Mouse (Mus musculus) cerebellum, adult (tissue): Measurements from ENCODE around the gene Pnkp.
A peak's percentile ranks its signal among the peaks of the same experiment; 100 is the strongest.

Experiments used
- ATAC-seq: cut with Nextera tagmentation; 2 replicates; pipeline ENCODE4 v1.9.2; 2017; ENCODE audit warnings: mild to moderate bottlenecking, moderate library complexity, mixed read lengths; ENCODE audit not compliant: insufficient number of reproducible peaks, low FRiP score, low TSS enrichment

Pnkp gene

DNA sequence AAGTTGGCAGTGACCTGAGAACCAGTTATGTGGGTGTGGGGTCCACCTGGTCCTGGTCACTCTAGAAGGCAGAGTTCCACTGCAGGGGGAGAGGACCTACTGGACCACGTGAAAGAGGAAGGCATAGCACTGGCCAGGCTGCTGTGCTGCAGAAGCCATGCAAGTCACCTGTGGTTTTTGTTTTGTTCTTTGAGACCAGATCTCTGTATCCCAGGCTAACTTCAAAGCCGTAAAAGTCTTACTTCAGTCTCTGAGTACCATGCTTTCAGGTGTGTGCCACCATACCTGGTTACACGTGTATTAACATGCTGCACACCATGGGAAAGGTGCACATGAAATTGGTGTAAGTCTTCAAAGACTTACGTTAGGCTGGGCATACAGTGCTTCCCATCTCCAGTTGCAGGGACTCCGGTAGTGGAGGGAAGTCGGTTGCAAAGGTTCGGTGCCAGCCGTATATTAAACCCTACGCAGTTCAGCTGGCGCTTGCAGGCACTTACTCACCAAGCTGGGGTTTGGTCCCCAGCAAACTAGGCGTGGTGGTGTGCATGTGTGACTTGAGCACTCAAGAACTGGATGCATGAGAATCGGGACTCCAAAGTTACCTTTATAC is 5.2 kb upstream of the Pnkp start:
- ATAC-seq = no peak

DNA sequence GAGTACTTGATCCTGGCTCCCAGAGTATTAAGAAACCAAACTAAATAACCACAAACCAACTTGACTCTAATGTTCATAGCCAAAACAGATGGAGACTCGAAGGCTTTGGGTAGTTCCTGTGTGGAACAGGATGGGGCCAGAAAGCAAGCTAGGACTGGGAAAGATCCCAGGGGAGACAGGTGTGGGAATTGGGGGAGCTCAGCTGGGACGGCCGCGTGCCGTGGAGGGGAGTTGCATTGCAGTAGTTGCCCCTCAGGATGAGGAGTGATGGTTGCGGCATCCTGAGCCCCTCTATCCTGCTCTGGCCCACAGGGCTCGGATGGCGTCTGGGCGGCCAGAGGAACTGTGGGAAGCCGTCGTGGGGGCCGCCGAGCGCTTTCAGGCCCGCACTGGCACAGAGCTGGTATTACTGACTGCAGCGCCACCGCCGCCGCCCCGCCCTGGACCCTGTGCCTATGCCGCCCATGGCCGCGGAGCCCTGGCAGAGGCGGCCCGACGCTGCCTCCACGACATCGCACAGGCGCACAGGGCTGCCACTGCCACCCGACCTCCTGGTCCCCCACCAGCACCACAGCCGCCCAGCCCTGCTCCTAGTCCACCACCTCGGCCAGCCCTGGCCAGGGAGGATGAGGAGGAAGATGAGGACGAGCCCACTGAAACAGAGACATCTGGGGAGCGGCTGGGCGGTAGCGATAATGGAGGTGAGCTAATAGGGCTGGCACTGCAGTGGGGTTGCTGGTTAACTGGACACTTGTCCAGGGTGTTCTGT is 4.5 kb upstream of the Pnkp start:
- ATAC-seq = no peak

DNA sequence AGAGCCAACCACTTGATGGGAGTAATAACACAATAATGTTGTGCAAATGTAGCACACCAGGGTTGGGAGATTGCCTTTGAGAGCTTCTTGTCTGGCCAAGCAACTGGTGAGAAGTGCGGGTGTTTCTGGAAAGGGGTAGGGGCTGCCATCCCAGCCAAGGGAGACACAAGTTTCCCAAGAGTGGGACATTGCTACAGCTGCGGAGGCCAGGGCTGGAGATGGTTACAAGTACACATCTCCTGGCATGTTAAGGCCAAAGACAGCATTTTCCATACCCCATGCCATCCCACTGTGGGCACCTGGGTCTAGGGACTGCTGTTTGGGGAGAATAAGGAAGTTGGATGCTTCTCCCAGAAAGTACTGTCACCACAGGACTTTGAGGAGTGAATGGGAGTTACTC is 3.9 kb upstream of the Pnkp start:
- no peak for ATAC-seq

DNA sequence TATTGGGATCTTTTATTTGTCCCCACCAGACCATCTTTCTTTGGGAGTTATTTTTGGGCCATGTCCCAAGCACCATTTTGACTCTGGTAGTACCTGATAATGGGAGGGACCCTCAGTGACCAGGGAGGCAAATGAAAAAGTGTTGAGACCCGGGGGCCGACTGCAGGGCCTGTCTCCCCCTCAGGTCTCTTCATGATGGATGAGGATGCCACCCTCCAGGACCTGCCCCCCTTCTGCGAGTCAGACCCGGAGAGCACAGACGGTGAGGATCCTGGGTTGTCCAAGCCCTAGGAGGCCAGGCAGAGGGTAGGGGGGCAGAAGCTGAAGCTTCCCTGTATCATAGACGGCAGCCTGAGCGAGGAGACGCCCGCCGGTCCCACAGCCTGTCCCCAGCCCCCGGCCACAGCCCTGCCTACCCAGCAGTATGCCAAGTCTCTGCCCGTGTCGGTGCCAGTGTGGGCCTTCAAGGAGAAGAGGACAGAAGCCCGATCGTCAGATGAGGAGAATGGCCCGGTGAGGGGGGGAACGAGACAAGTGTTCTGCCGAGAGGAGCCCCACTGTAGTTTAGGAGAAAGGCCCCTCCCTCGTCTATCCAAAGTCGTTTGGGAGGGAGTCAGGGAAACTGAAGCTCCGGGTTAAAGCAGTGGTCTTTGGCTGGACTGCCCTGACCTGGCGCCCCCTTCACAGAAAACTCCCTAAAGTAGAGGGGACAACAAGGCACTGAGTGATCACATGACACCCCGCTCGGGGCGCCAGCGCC is 3.2 kb upstream of the Pnkp start:
- no peak for ATAC-seq

DNA sequence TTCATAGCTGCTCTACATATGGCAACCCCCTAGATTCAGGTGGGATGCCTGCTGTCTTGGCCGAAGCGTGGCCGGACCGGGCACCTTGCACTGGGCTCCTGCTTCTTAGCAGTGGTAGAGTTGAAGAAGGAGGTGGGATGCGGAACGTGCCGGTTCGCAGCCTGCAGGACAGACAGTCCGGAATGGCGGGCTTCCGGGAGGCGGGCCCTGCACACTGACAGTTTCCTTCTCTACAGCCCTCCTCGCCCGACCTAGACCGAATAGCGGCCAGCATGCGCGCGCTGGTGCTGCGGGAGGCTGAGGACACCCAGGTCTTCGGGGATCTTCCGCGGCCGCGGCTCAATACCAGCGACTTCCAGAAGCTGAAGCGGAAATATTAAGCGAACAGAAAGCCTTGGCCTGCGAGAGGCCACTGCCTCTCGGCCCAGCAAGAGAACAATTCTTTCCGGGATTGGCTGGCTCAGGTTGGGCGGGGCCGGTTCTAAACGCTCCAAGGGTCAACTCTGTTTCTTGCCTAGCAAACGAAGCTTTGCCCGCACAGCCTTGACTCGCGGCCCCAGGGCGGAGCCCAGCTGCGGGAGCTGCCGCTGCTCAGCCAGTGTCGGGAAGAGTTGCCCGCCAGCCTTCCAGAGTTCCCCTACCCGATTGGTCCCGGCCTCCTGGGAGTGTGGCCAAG is 2.4 kb upstream of the Pnkp start:
- peak; percentile 41; the same call in 1 of the 2 replicates for ATAC-seq

DNA sequence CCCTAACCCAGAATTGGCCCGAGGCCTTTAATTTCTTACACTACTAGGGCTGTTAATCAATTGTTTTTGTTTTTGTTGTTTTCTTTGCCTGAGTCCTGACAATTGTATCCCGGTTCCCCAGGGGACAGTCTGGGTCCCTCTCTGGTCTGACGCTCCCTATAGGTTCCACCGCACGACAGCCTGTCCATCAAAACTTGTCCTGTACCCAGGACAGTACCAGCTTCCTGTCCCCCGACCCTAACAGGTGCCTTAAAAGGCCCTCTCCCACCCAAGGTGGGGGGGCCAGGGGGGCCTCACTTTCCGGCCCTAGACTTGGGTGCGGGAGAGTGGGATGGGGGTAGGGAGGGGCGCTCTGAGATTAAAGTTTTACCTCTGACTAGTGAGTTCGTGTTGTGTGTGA is 1.9 kb upstream of the Pnkp start:
- ATAC-seq = no peak

DNA sequence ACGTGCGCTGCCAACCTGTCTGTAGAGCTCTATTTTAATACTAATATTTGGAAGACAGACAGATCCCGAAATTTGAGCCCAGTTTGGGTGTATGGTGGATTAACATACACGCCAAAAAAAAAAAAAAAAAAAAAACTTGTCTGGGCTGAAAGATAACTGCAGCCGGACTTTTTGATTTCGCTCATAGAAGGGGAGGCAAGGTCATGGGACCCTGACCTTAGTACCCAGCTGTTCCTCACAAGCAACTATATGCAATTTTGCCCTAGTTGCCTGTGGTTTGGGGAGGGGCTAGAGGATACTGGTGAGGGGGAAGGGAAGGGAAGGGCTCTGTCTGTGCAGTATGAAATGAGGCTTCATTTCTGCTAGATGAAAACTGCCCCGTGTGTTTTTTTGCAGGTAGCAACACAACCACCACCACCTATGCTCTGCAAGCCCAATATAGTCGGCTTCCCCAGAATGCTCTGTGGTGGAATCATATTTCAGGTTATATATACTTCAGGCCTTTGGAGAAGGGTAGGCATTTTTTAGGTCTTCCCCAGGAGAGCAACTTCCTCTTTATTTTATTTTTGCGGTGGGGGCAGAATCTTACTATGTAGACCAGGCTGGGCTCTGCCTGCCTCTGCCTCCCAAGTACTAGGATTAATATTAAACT is 548 bp upstream of the Pnkp start:
- no peak for ATAC-seq

DNA sequence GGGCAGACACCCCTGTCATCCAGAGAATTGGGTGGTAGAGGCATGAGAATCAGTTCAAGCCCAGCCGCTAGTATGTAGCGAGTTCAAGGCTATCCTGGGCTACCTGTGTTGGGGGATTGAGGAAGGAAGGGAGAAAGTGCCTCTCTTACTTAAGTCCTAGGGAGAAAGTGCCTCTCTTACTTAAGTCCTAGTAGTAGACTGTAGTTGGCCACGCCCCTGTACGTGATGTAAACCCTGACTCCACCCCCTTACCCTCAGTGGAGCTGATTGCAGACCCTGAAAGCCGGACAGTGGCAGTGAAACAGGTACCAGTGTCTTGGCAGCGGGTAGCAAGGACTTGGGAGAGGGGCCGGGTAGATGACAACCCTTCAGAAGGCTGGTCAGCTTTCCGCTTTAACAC is 966 bp downstream of the Pnkp start:
- no peak for ATAC-seq

DNA sequence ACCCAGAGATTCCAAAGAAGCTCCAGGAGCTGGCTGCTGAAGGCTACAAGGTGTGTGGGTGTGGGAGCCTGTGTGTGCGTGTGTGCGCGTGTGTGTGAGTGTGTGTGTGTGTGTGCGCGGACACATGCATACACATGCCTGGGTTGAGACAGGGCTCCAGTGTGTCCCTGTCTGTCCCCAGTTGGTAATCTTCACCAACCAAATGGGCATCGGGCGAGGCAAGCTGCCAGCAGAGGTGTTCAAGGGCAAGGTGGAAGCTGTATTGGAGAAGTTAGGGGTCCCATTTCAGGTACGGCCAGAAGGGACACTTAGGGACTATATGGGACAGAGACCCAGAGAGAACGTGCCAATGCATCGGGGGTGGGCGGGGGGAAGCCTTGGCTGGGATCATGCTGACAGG is 3.0 kb downstream of the Pnkp start:
- no peak for ATAC-seq

DNA sequence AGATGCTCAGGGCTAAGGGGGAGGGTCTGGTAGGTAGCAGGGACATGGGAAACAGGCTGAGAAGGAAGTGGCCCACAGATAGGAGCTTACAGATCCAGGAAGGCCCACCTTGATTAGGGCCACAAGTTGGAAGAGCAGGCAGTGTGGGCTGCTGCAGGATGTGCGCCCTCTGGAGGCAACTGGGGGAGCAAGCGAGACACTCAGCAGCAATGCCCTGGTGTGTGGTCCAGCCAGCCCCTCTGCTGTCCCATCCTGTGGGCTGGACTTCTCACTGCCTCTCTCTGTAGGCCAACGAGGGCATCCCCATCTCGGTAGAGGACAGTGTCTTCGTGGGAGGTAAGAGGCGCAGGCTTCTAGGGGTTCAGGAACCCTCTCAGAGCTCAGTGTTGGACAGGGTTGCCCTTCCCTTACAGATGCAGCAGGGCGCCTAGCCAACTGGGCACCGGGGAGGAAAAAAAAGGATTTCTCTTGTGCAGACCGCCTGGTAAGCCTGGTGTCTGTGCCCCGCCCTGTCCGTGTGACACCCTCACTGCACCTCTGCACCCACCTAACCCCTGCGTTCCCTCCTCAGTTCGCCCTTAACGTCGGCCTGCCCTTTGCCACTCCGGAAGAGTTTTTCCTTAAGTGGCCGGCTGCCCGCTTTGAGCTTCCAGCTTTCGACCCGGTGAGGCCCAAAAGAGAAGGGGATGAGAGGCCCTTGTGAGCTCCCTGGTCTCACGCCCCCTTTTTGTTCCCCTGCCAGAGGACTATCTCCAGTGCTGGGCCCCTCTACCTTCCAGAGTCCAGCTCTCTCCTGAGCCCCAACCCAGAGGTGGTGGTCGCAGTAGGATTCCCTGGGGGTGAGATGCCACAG is 3.9 kb downstream of the Pnkp start:
- ATAC-seq = no peak

DNA sequence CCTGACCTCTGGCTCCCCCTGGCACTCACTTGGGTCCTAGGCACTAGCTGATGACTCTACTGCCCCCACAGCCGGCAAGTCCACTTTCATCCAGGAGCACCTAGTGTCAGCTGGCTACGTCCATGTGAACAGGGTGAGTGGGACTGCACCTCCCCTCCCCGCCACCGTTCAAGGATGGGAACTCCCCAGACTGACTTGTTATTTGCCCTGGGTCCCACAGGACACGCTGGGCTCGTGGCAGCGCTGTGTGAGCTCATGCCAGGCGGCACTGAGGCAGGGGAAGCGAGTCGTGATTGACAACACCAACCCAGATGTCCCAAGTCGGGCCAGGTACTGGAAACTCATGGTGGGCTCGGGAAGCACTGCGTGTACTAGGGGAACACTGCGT is 4.5 kb downstream of the Pnkp start:
- no peak for ATAC-seq

DNA sequence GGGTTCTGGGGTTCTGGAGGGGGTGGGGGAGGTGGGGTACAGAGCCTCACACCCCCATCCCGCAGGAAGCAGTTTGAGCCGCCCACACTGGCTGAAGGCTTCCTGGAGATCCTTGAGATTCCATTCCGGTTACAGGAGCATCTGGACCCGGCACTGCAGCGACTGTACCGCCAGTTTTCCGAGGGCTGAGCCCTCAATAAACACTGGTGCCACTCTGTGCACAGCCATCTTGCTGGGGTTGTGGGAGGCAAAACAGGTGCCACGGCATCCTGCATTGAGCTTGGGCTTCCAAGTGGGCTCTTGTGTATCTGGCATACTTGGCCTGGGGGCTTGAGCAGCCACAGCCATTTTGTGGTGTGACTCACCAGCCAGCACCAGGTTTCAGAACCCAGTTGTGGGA is 5.5 kb downstream of the Pnkp start:
- ATAC-seq = no peak

DNA sequence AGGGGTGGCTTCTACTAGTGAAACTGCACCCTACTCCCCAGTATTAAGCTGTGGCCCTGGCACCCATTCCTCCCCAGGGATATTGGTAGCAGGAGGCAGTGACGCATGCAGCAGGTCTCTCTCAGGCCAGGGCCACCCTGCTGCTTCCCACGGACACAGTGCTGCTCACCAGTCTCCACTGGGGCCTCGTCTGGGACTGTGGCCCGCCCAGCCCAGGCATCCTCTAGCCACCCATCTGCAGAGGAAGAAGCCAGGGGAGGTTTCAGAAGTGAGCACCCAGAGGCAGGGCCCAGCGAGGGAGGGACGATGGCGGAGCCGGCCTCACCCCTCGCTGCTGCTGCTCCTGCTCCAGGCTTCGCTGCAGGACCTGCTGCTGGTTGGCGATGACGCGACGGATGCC is 6.3 kb downstream of the Pnkp start:
- no peak for ATAC-seq

DNA sequence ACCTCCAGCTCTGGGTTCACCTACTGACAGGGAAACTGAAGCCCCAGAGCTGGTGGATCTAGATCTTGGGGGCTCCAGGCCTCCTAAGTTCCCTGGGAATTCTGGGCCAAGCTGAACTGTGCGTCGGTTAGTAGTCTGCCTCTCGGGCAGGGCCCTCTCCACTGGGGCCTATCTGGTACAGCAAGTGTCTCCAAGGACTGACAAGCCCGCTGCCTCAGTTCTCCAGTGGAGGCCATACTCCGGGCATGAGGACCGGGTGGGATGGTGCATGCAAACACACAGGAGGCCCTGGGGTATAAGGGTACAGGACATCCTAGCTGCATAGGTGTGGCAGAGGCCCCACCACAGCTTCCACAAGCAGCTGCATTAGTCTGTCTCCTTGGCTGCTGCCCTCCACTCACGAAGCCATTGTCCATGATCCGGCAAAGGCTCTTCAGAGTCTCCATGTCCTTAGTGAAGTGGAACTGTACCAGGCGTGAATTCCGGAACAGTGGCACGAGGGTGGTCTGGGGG is 7.1 kb downstream of the Pnkp start:
- ATAC-seq = no peak

DNA sequence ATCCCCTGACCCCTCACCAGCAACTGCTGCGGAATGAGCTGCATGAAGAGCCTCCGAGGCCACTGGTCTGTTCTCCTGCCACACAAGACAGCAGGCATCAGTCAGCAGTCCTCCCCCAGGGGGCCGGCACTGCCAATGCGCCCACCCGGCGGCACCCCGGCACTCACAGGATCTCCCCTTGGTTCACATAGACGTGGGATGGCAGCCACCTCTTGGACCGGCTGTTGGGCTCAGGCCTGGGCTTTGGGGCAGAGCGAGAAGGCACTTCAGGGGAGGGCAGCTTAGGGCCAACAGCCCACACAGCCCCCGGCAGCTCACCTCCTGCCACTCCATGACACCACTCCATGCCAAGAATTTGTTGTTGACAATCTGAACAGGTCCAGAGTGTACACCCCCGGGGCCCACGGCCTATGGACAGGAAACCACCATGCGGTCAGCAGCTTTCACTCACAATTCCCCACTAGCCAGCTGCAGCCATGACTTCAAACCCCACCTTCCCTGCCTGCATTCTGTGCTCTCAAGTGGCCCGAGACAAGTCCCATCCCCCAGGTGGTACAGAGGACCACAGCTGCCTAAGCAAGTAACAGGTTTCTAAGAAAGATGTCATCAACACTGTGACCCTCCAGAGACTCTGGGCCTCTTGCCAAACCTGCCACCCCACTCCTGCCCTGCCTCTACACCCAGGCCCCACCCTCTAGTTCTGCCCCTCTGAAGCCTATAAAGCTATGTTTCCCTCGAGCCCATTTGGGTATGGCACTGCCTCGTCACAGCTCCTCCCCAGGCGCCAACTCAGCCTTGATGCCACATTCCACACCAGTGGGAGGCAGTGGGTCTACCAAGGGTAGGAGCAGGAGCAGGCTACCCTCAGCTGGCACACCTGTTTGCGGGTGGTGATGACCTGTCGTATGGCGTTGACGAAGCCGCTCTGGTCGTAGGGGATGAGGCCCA is 7.9 kb downstream of the Pnkp start:
- ATAC-seq = no peak

DNA sequence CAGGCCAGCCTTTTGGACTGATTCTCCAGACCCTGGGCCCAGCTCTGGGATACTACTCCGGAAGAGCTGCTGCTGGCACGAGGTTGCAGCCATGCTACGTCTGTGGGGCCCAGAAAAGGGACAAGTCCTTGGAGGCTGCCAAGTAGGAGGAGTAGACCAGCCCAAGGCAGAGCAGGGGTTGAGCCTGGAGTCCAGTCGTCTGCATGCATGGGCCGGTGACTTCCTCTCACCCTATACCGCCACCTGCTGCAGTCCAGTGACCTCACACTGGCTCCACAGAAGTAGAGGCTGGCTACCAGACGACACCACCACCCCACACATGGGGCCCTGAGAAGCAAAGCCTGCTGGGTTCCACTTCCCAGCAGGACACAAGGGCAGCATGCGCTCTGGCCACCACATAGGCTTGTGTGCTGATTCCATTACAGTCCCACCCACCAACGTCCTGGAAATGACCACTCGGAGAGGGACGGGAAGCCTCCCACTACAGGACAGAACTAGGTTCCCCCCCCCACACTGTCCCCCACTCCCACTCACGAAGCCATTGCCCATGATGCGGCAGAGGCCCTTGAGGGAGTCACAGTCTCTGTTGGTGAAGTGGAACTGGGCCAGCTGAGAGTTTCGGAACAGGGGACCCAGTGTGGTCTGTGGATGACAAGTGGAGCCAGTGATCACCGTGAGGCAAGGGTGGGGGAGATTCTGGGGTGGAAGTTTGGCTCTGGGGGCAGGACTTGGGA is 9.5 kb downstream of the Pnkp start:
- no peak for ATAC-seq

DNA sequence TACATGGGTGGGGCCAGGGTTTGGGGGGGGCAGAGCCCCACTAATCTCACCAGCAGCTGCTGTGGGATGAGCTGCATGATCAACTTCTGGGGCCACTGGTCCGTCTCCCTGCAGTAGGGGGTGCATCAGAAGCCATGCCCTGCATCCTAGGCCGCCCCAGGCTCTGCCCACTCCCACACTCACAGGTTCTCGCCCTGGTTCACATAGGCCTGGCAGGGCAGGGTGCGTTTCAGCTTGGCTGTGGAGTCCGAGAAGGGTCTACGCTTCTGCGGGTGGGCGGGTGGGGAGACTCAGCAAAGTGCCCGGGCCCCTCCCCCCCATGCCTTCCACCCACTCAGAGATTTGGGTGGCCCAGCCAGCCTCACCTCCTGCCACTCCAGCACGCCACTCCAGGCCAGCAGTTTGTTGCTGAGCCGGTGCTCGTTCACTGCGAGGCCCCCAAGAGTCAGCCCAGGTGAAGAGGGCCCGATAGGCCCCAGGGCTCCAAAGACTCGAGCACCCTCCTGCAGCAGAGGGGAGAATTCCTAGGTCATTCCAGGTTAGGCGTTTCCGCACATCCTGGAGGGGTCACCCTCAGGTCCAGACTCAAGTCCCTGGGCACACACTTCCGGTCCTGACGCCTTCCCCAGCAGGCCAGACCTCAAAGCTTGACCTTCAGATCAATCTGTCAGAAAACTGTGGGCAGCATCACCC is 10.2 kb downstream of the Pnkp start:
- no peak for ATAC-seq
